Mouse (Mus musculus) adrenal gland, postnatal 25 days (tissue): ENCODE measurements at regions not wholly inside any gene's neighbourhood (a gene's known extent, or its start where the extent isn't known, plus 50 kb on each side); places are given as distances from the start of the nearest gene placed in this dataset.

Experiments
- DNase-seq: peaks from one replicate; pipeline ENCODE4 v3.0.0; 2021; ENCODE audit warnings: mixed read lengths
- microRNA-seq, 2 experiments: library from miRNA; unstranded; fragments of <30 nt; microRNA quantifications; one replicate each; pipeline ENCODE4 v1.2.0; 2021

- DNase-seq = no peak
Measured at GRCm38 (mm10) chr4:67662122-67662521, 834.7 kb downstream of the Tlr4 start.

DNA sequence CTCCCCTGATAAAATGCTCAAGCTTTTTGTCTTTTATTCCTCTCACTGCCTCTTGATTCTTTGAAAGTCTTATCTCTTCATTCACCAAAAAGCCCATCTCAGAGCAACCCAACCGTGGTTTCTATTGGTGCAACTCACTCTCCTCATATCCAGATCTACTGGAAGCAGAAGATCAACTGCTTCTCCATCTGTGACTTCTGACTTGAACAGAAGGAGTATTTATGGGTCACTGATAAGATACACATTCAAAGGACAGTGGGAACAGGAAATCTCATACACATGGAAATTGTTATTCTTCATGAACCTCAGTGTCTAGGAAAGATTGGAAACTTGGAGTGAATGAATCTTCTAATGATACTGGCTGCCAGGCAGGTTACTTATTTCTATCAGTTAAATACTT lies 846.6 kb downstream of the Tlr4 start:
- DNase-seq = no peak

DNA sequence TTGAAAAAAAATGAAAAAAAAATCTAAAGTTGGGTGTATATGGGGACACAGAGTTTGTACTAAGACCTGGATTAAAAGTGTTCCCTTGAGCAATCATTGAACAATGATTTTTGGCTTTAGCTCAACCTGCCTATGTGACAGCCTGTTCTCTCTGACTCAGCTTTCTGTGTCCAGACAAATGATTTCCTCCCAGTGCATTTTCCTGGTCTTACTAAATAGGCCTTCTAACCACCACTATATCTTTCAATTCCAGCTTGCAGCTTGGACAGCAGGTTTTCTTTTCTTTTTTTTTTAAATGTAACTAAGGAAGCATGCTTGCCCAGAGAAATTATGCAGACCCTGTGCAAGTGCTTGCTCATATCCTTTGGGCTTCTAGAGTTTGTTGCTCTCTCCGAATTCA lies 850.2 kb downstream of the Tlr4 start:
- no peak for DNase-seq

DNA sequence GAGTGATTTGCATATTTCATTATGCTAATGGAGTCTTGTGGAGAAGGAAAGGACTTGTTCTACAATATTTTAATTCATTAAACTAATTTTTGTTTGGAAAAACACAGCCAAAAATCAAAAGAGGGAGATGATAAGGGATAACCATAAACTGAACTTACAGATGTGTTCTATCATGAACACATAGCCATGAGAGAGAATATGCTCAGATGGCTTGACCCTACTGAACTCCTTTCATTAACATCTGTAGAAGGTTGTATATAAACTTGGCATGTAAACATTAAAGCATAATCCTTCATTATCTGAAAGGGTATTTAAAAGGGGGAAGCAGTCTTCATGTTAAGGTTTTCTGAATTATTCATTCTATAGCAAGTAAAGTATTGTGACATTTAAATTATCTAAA lies 871.1 kb downstream of the Tlr4 start:
- no peak for DNase-seq

Small RNAs in the stretch of these regions (microRNA-seq; reads per million reads assigned to microRNA genes)
- gene Gm44497 = 0 reads per million in 2 experiments
